Mouse (Mus musculus) kidney, embryonic 15.5 days (tissue): ENCODE measurements around the gene Taar5. TPM values are rescaled to one million over a fixed set of nuclear protein-coding genes. Genes with fewer than 3 reads are reported as not detected.

Experiments used
- polyA plus RNA-seq: library from polyadenylated mRNA; unstranded; fragments of >200 nt; fragmentation: Nextera tagmentation; extraction: Ambion mirVana; gene quantifications from 2 replicates; pipeline ENCODE4 v1.2.1, GENCODE M21; 2015

The Taar5 gene
- polyA plus RNA-seq, 1 experiment from 2014 or later = 0.36 TPM

Other genes with a start within 250 kb of the Taar5 start
- gene Rps12, start 183.4 kb upstream of the Taar5 start, polyA plus RNA-seq = 195 and 221 TPM in 2 replicates
- 18.2 and 19.1 TPM in 2 replicates for gene Slc18b1, start 173.7 kb upstream of the Taar5 start, polyA plus RNA-seq
- gene Vnn3, start 119.2 kb upstream of the Taar5 start, polyA plus RNA-seq = 0.27 TPM in 1 of 2 replicates, not detected in the other
- 2.0 TPM in 2 replicates for gene Vnn1, start 76.0 kb upstream of the Taar5 start, polyA plus RNA-seq
- gene Taar1, start 50.4 kb upstream of the Taar5 start, polyA plus RNA-seq = not detected in 2 replicates
- 0.22 TPM in 1 of 2 replicates, not detected in the other for gene Taar2, start 32.1 kb upstream of the Taar5 start, polyA plus RNA-seq
- gene Taar3, start 21.1 kb upstream of the Taar5 start, polyA plus RNA-seq = not detected in 2 replicates
- not detected in 2 replicates for gene Taar4, start 10.2 kb upstream of the Taar5 start, polyA plus RNA-seq
- gene Taar6, start 14.9 kb downstream of the Taar5 start, polyA plus RNA-seq = not detected in 2 replicates
- gene Taar7a, start 22.8 kb downstream of the Taar5 start, polyA plus RNA-seq = not detected in 2 replicates
- gene Taar7b, start 29.2 kb downstream of the Taar5 start, polyA plus RNA-seq = not detected in 2 replicates
- not detected in 2 replicates for gene Taar7d, start 56.5 kb downstream of the Taar5 start, polyA plus RNA-seq
- gene Taar7e, start 66.9 kb downstream of the Taar5 start, polyA plus RNA-seq = not detected in 2 replicates
- gene Taar7f, start 78.8 kb downstream of the Taar5 start, polyA plus RNA-seq = not detected in 2 replicates
- not detected in 2 replicates for gene Taar8a, start 105.8 kb downstream of the Taar5 start, polyA plus RNA-seq
- not detected in 2 replicates for gene Taar8b, start 121.6 kb downstream of the Taar5 start, polyA plus RNA-seq
- gene Taar8c, start 131.2 kb downstream of the Taar5 start, polyA plus RNA-seq = not detected in 2 replicates
- not detected in 2 replicates for gene Taar9, start 138.8 kb downstream of the Taar5 start, polyA plus RNA-seq
- gene Stx7, start 178.6 kb downstream of the Taar5 start, polyA plus RNA-seq = 108 and 115 TPM in 2 replicates